Mouse (Mus musculus) T-helper 17 cell (primary cell): ENCODE measurements around the gene Ldb1.

ENCODE experiments used
- in situ Hi-C, 2 experiments: fragments of 300-600 bp; cut with MboI, MseI; formaldehyde crosslinking; loops; 1 replicate in 1 of 2; 2 replicates in 1 of 2; pipeline ENCODE4 v1.15.1; 2025; ENCODE audit warnings: high pct_unique_total_duplicates in 2 of 2

Gene Ldb1

DNA sequence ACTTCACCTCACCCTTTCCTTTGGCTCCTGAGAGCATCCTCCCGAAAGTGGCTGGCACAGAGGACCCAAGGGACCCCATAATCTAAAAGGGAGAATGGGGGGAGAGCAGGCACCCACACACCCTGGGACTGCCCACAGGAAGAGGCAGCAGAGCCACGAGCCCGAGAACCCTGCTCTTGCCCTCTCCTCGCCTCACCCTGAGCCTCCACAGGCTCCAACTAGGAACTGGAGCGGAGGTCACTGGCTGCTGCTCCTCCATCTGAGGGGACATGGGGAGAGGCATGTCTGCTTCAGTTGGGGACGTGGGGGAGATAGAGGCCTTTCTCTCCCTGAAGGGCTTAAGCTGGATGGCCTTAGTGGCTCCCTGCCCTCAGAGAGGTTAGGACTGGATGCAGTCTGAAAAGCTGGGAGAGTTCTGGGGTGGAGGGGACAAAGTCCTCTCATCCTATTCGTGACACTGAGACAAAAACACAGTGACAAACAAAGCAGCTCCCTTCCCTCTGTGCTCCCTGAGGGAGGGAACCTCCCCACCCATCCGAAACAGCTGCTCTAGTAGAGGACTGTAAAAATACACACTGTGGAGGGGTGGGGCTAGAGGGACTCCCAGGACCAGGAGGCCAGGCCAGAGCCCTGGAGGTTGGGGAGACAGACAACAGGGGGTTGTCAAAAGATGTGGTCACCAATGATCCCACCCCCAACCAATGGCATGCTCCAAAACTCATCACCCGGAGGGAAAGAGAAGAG is 13.2 kb downstream of the Ldb1 start:
- in situ Hi-C loops = loop anchor here in 1 of 2 experiments (5.0 to 25.0 kb wide), 2 partner anchors 55 to 1770 kb away; no protein-coding TSS in a partner anchor

DNA sequence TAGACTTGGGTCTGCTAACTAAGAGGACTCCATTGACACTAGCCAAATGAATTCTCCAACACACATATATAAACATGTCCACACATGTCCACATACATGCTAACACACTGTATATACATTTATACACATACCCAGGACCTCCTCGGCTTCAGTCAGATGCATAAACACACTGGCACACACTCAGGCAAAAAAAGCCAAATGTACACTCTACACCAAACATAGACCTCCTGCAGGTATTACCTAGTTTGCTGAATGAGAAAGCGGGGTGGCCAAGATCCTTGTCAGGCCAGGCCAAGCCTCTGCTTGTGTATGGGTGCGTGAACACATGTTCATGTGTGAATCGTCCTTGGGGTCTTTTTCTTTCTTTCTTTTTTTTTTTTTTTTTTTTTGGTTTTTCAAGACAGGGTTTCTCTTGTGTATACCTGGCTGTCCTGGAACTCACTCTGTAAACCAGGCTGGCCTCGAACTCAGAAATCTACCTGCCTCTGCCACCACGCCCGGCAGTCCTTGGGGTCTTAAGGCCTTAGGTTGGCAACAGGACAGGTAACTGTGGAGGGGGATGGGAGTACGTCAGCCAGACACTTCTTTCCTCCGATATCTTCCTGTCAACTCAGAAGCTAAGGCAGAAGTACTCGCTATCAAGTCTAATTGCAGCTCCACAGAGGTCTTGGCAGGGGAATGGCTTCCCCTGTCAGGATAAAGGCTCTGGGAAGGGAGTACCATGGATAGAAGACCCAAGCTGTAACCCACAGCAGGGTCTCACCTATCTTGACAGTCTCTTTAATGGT is 14.6 kb downstream of the Ldb1 start:
- in situ Hi-C loops = loop anchor here in 1 of 2 experiments (5.0 to 25.0 kb wide), 2 partner anchors 57 to 1768 kb away; no protein-coding TSS in a partner anchor

DNA sequence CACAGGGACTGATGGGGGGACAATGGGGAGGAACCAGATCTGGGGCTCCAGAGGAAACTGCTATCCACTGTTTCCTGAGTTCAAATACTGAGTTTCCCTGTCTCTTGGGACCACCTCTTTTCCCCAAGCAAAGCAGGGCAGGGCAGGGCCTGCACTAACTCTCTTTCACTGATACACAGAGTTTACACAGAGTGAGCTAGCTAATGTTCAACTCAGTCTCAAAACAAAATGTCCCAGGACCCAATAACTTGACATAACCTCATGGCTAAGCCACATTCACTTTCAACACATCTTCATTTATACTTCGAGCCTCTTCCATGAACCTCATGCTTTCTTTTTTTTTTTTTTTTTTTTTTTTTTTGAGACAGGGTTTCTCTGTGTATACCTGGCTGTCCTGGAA is 15.4 kb downstream of the Ldb1 start:
- in situ Hi-C loops = loop anchor here in 1 of 2 experiments (5.0 to 25.0 kb wide), 2 partner anchors 58 to 1767 kb away; no protein-coding TSS in a partner anchor

DNA sequence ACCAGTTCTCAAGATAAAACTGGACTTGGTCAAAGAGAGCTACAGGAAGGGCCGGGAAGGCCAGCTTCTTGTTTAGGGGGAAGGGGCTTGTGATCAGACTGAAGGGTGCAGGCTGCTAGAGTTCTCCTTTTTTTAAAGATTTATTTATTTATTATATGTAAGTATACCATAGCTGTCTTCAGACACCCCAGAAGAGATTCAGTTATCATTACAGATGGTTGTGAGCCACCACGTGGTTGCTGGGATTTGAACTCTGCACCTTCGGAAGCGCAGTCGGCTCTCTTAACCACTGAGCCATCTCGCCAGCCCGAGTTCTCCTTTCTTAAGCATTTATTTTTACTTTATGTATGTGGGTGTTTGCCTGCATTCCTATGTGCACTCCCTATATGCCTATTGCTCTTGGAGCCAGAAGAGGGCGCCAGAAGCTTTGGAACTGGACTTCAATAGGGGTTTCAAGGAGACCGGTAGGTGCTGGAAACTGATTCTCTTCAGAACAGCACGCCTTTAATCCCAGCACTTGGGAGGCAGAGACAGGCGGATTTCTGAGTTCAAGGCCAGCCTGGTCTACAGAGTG is 16.2 kb downstream of the Ldb1 start:
- in situ Hi-C loops = loop anchor here in 1 of 2 experiments (25.0 kb wide), 1 partner anchor 1767 kb away; no protein-coding TSS in a partner anchor

DNA sequence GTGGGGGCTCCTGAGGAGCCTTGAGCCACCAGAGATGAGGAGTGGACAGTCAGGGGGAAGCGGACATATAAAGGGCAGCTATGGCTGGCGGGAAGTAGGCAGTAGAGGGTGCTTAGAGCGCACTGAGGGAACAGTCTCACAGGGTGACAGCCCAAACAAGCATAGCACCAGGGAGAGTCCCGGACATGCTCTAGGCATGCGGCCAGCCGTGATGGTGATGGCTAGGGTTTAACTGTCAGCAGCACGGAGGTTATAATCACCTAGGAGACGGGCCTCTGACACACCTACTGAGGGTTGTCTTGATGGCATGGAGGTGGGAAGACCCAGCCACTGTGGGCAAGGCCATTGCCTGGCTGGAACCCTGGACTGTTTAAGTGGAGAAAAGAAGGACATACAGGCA is 18.4 kb downstream of the Ldb1 start:
- in situ Hi-C loops = loop anchor here in 1 of 2 experiments (25.0 kb wide), 1 partner anchor 1764 kb away; no protein-coding TSS in a partner anchor

DNA sequence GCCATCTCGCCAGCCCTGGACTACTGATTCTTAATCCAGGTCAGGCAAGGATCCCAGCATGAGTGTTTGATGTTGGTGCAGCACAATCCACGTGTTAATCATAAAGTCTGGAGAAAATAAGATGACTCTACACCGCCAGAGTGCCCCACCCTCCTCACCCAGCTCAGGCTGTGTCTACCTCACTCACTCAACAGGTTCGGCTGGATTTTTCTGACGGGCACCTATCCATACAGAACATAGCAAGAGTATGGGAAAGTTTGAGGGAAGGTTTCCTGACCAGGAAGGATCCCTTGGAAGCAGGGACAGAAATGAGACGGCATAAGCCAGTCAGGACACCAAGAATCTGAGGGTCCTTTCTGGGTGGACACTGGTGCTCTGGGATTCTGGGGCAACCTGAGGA is 20.1 kb downstream of the Ldb1 start:
- in situ Hi-C loops = loop anchor here in 1 of 2 experiments (5.0 to 25.0 kb wide), 3 partner anchors 38 to 1763 kb away; partner anchors contain the start of gene Kcnip2

DNA sequence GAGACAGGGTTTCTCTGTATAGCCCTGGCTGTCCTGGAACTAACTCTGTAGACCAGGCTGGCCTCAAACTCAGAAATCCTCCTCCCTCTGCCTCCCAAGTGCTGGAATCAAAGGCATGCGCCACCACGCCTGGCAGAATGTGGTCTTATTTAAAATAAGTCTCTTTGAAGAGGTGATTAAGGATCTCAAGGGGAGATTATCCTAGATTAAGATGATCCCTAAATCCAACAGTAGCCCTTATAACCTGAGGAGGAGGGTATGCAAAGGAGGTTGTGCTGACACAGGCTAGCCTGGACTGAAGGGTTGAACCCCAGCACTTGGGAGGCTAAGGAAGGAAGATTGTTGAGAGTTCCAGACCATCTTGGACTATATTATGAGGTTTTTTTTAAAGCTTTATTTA is 29.0 kb downstream of the Ldb1 start:
- in situ Hi-C loops = loop anchor here (5.0 to 25.0 kb wide), 3 partner anchors 59 to 204 kb away; partner anchors contain the start of gene Kcnip2 (in 1 of the 2)

DNA sequence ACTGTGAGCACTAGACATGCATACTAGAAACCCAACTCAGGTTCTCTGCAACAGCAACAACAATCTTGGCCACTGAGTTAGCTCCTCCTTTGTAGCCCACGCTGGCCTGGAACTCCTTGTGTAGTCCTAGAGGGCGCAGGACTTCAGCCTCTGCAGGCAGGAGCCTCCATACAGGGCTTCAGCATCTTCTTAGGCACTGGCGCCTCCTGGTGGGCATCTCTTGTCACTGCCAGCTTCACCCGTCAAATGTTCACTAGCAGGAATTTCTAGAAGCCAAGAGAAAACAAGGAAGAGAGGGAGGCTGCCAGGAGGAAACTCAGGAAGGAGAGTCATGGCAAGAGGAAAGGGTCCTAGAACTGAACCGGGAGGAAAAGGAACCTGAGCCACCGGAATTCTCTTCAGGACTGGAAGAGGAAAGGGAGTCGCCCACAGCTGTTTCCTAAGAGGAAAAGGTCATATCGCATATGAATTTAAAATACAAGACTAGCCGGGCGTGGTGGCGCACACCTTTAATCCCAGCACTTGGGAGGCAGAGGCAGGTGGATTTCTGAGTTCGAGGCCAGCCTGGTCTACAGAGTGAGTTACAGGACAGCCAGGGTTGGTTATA is 30.3 kb downstream of the Ldb1 start:
- in situ Hi-C loops = loop anchor here (5.0 to 25.0 kb wide), 3 partner anchors 57 to 202 kb away; partner anchors contain the start of gene Kcnip2 (in 1 of the 2)

DNA sequence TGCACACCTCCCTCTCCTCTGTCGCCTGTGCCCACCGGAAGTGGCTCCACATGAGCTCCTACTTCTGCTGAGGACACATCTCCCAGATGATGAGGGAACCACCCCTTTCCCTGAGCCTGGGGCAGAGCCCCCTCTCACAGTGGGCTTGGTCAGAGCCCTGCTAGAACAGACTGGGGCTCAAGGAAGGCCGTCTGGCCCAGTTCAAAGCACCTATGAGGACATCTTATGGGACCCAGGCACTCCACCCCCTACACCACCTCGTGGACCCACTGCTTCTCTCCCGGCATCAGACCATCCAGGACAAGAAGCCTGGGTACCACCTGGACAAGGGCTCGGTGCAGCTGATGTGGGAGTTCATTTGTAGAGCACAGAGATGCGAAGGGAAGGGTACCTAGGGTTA is 39.3 kb downstream of the Ldb1 start:
- in situ Hi-C loops = loop anchor here in 1 of 2 experiments (25.0 kb wide), 1 partner anchor 193 kb away; the partner anchor contains the start of gene Kcnip2

DNA sequence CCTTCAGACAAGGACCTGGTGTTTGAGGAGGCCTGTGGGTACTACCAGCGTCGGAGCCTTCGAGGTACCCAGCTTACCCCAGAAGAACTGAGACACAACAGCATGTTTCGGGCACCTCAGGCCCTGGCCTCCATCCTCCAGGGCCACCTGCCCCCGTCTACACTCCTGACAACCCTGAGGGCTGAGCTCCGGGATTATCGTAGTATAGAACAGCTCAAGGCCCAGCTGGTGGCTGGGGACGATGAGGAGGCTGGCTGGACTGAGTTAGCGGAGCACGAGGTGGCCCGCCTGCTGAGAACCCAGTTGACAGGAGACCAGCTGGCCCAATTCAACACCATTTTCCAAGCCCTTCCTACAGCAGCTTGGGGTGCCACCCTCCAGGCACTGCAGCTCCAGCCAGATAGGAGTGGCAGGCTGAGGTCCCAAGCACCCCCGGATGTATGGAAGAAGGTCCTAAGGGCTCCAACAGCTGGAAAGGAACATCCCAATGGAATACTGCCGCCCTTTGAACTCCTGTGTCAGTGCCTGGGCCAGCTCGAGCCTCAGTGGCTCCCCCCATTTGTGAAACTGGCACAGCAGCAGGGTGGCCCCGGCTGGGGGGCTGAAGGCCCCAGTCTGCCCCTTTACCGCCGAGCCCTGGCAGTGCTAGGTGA is 40.1 kb downstream of the Ldb1 start:
- in situ Hi-C loops = loop anchor here in 1 of 2 experiments (25.0 kb wide), 1 partner anchor 193 kb away; the partner anchor contains the start of gene Kcnip2

DNA sequence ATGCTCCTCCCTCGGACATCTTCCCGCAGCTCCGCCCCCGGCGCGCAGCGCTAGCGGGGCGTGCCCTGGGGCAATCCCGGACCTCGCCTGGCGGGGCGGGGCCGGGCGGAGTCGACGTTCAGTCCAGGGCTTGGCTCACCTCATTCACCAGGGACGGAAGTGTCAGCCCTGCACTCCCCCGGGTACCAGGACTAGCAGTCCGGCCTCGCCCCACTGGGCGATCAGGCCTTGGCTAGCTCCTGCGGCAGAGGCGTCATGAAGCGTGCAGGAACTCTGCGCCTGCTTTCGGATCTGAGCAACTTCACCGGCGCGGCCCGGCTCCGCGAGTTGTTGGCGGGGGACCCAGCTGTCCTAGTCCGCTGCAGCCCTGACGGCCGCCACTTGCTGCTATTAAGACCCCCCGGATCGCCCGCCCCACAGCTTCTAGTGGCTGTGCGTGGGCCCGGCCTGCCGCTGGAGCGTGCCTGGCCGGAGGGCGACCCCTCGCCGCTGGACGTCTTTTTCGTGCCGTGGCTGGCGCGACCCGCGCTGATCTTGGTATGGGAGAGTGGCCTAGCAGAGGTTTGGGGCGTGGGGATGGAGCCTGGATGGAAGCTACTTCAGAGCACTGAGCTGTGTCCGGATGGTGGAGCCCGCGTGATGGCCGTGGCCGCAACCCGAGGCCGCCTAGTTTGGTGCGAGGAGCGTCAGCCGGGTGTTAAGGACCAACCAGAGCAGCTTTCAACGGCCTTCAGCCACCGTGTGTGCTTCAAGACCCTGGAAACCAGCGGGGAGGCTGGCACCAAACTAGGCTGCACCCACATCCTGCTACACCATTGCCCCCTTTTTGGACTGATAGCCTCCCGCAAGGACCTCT is 41.4 kb downstream of the Ldb1 start, which contains the start of gene Hps6:
TSS of gene Hps6 (plus strand) at position 138 of the 856 bp plus-strand sequence.
- in situ Hi-C loops = loop anchor here in 1 of 2 experiments (25.0 kb wide), 1 partner anchor 191 kb away; the partner anchor contains the start of gene Kcnip2

DNA sequence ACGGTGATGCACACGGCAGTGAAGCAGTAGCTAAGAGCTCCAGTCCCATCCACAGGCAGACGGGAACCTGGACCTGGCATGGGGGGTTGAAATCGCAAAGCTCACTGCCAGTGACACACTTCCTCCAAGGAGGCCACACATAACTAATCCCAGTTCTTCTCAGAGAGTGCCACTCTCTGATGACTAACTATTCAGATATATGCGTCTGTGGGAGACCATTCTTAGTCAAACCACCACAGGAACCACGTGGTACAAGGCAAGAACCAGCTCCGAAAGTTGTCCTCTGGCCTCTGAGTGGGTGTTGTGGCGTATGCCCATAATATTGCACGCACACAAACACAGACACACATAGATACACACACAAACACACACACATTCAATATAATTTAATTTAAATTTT is 42.7 kb downstream of the Ldb1 start:
- in situ Hi-C loops = loop anchor here in 1 of 2 experiments (25.0 kb wide), 1 partner anchor 190 kb away; the partner anchor contains the start of gene Kcnip2

DNA sequence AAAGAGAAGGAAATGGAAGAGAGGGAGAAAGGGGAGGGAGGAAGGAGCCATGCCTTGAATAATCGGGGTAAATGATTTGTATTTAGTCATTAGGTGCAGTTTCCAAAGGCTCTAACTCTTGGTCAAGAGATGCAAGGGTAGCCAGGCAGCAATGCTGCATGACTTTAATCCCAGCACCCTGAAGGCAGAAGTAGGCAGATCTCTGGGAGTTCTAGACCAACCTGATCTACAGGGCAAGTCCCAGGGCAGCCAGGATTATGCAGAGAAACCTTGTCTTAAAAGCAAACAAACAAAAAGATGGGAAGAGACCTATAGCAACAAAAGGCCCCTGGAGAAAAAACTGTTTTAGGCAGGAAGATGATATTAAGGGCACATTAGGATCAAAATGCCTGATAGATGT is 45.6 kb downstream of the Ldb1 start:
- in situ Hi-C loops = loop anchor here in 1 of 2 experiments (5.0 to 10.0 kb wide), 2 partner anchors 43 to 1145 kb away; partner anchors contain the start of genes Calhm1 and Pprc1

DNA sequence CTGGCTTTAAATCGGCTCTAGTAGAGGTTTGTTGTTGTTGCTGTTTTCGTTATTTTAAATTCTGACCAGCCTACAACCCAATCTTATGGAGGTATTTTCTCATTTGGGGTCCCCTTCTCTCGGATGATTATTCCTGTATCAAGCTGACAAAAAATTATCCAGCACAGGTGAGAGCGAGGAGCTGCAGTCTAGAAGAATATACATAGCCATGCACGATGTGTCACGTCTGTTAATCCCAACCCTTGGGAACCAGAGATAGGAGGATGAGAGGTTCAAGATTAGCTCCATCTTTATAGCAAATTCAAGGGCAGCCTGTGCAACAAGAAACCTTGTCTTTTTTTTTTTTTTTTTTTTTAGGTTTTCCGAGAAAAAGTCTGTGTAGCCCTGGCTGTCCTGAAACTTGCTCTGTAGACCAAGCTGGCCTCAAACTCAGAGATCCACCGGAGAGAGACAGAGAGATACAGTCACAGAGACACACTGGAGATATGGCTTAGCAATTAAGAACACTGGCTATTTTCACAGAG is 46.3 kb downstream of the Ldb1 start:
- in situ Hi-C loops = loop anchor here in 1 of 2 experiments (5.0 to 10.0 kb wide), 2 partner anchors 44 to 1146 kb away; partner anchors contain the start of genes Calhm1 and Pprc1

DNA sequence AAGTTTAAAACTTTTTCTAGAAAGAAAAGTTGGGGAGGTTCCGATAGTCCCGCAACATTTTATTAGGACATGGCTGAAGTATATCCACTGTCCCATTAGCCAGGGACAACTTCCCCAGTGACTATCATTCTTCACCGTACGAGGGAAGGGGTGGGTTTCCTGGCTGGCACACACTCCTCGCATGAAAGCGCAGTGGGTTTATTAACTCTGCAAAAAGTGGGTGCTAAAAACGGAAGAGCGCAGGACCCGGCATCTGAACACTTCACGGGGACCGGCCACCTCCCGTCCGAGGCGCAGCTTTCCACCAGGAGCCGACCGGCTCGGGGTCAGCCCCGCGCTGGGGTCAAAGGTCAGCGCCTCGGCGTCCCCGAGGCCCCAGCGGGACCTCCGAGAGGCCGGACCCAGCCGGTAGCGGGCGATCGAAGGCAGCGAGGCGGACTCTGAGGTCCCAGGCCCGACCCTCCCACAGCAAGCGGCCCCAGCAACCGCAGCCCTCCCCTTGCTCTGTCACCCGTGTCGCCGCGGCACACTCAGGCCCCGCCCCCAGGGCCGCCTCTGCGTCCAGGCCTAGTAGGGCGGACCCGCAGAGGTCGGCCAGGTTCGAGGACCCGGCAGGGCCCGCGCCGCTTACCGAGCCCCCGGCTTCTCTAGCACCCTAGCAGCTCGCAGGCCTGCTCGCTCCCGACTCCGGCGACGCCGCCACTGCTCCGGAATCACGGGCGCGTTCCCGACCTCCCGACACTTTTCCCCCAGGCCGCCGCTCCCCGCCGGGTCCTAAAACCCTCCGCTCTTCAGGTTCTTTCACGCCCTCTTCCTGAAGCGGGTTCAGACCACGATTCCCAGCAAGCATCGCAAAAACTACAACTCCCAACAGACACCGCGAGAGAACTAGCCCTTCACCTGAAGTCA is 47.0 kb downstream of the Ldb1 start, which contains the start of gene Armh3:
TSS of gene Armh3 (minus strand) at position 704 of the 909 bp plus-strand sequence.
- in situ Hi-C loops = loop anchor here in 1 of 2 experiments (5.0 to 10.0 kb wide), 2 partner anchors 44 to 1147 kb away; partner anchors contain the start of genes Calhm1 and Pprc1

DNA sequence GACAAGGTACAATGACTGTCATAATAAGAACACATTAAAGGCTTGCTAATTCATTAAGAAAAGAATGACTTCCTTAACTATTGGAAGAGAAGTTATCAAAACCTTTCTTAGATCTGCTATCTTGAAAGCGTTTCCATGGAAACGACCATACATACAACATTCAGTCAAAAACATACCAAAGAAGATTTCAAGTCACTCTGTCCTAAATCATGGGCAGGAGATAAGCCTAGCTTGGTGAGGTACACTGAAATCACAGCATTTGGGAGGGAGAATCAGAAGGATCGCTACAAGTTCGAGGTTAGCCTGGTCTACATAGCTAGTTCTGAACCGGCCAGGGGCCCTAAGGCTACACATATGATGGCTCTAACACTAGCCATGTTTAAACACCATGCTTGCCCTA is 47.6 kb downstream of the Ldb1 start:
- in situ Hi-C loops = loop anchor here in 1 of 2 experiments (5.0 to 10.0 kb wide), 2 partner anchors 45 to 1147 kb away; partner anchors contain the start of genes Calhm1 and Pprc1
